Mouse (Mus musculus) erythroblast, embryonic 14.5 days (primary cell): Measurements from ENCODE around the gene Tapbp.

Source experiments
- GATA1 ChIP-seq: IDR thresholded peaks from 2 replicates; pipeline ENCODE4 v1.6.1; 2012; ENCODE audit warnings: low read length, inconsistent platforms, mixed read lengths
- TAL1 ChIP-seq: IDR thresholded peaks from 3 replicates; pipeline ENCODE4 v1.6.1; 2012; ENCODE audit warnings: low read length, inconsistent platforms, mixed read lengths

DNA sequence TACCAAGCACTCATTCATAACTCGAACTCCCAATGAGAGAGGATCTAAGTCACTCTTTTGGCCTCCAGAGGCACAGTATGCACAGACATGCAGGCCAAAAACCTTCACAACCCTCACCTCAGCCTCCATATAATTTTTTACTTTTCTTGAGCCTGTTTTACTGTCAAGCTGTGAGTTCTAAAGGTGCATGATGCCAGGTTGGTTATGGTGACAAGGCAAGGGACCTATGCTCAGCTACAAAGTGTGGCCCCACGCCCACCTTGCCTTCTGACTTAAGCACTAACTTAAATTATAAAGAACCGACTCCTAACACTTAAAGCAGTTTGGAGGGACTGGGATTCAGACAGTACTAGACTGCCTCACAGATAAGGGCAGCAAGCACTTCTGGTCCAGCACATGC, 37.6 kb downstream of the Tapbp start:
- TF ChIP-seq GATA1: no peak
- no peak for TF ChIP-seq TAL1
